Mouse (Mus musculus): ENCODE measurements at regions not wholly inside any gene's neighbourhood (a gene's known extent, or its start where the extent isn't known, plus 50 kb on each side); places are given as distances from the start of the nearest gene placed in this dataset.

DNA sequence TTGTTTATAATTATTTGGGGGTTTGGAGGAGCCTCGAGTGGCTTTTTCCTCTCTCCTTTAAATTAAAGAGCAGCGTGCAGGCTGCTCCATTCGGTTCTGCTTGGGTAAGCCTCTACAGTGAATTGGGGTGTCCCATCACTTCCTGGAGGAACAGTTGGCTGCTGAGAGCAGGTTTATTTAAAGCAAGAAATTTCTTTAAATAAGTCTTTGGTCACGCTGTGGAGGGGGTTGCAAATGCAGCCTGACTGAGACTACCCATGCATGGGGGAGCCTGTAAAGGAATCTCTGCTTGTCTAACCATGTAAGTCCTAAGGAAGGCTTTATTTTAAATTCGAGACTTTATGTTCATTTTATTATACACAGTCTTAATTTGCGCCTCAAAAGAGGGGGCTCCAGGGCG is 303.7 kb upstream of the Arglu1 start:
- Histone ChIP-seq H3K27ac (no peak overlapping the region), H3K4me3 (ENCODE audit: insufficient read depth in 1 of 2, low read depth in 2 of 2, low read length in 2 of 2) (no peak overlapping the region), H3K4me1 (replicated peaks; ENCODE audit: control insufficient read depth in 2 of 2, insufficient read depth in 2 of 2, low read length in 1 of 2) (0 out of 4 replicates have a peak, but pooled peaks cover 0 to 2% of the 10 kb centered on the region in 2 experiments), H3K9me3 (ENCODE audit: control insufficient read depth, low read length) (no peaks in the 10 kb centered on the region), H3K36me3 (replicated peaks; ENCODE audit: control insufficient read depth, insufficient read depth, low read depth) (no peaks in the 10 kb centered on the region), H3K27me3 (ENCODE audit: control insufficient read depth, insufficient read depth, low read length) (peaks cover 2% of the 10 kb centered on the region), H3K4me2 (ENCODE audit: low read depth) (no peak overlapping the region), H3K9ac (replicated peaks) (no peak overlapping the region)
- WGBS (ENCODE audit: insufficient replicate concordance), result 34% methylated on average over 7 of the region's 7 CpGs
- TF ChIP-seq CTCF (IDR thresholded peaks at IDR 0.05; ENCODE audit: low read depth) (no peak), EP300 (IDR thresholded peaks at IDR 0.05; ENCODE audit: low read depth) (no peak)
- no peak for DNase-seq (ENCODE audit: low read depth in 3 of 3, low spot score in 3 of 3)
- no peak for ATAC-seq (ENCODE audit: insufficient read depth)

GRCm38 (mm10) chr8:8992461-8993032 is 302.2 kb upstream of the Arglu1 start:
- Histone ChIP-seq H3K27ac (no peak overlapping the region), H3K9me3 (ENCODE audit: control insufficient read depth, low read length) (no peaks in the 10 kb centered on the region), H3K9ac (replicated peaks) (no peak overlapping the region), H3K4me3 (ENCODE audit: insufficient read depth in 1 of 2, low read depth in 2 of 2, low read length in 2 of 2) (no peak overlapping the region), H3K27me3 (ENCODE audit: control insufficient read depth, insufficient read depth, low read length) (peaks cover 2% of the 10 kb centered on the region), H3K4me1 (replicated peaks; ENCODE audit: control insufficient read depth in 2 of 2, insufficient read depth in 2 of 2, low read length in 1 of 2) (0 out of 4 replicates have a peak, but pooled peaks cover 0 to 2% of the 10 kb centered on the region in 2 experiments), H3K4me2 (ENCODE audit: low read depth) (no peak overlapping the region), H3K36me3 (replicated peaks; ENCODE audit: control insufficient read depth, insufficient read depth, low read depth) (no peaks in the 10 kb centered on the region)
- no peak for ATAC-seq (ENCODE audit: insufficient read depth)
- TF ChIP-seq EP300 (IDR thresholded peaks at IDR 0.05; ENCODE audit: low read depth), result no peak
- peak; percentile 52; the same call in 1 of the 2 replicates for TF ChIP-seq CTCF (IDR thresholded peaks at IDR 0.05; ENCODE audit: low read depth)
- 13% methylated on average over 11 of the region's 11 CpGs for WGBS (ENCODE audit: insufficient replicate concordance)
- DNase-seq (ENCODE audit: low read depth in 3 of 3, low spot score in 3 of 3), result peak in 2 of 3 experiments; percentile 16 to 27

GRCm38 (mm10) chr8:8991026-8991425 is 300.7 kb upstream of the Arglu1 start:
- H3K4me1 ChIP-seq (replicated peaks; ENCODE audit: control insufficient read depth in 2 of 2, insufficient read depth in 2 of 2, low read length in 1 of 2), result 0 out of 4 replicates have a peak, but pooled peaks cover 0 to 2% of the 10 kb centered on the region in 2 experiments
- H3K9me3 ChIP-seq (ENCODE audit: control insufficient read depth, low read length), result no peaks in the 10 kb centered on the region
- no peak overlapping the region for H3K4me3 ChIP-seq (ENCODE audit: insufficient read depth in 1 of 2, low read depth in 2 of 2, low read length in 2 of 2)
- no peak for ATAC-seq (ENCODE audit: insufficient read depth)
- H3K27ac ChIP-seq, result no peak overlapping the region
- WGBS (ENCODE audit: insufficient replicate concordance), result 63% methylated on average over 8 of the region's 8 CpGs
- H3K36me3 ChIP-seq (replicated peaks; ENCODE audit: control insufficient read depth, insufficient read depth, low read depth), result no peaks in the 10 kb centered on the region
- H3K9ac ChIP-seq (replicated peaks), result no peak overlapping the region
- no peak for TF ChIP-seq EP300 (IDR thresholded peaks at IDR 0.05; ENCODE audit: low read depth)
- TF ChIP-seq CTCF (IDR thresholded peaks at IDR 0.05; ENCODE audit: low read depth), result no peak
- H3K4me2 ChIP-seq (ENCODE audit: low read depth), result no peak overlapping the region
- peaks cover 2% of the 10 kb centered on the region for H3K27me3 ChIP-seq (ENCODE audit: control insufficient read depth, insufficient read depth, low read length)
- no peak for DNase-seq (ENCODE audit: low read depth in 3 of 3, low spot score in 3 of 3)

GRCm38 (mm10) chr8:8986068-8986467 is 295.7 kb upstream of the Arglu1 start:
- ATAC-seq (ENCODE audit: insufficient read depth), result no peak
- TF ChIP-seq EP300 (IDR thresholded peaks at IDR 0.05; ENCODE audit: low read depth) (no peak), CTCF (IDR thresholded peaks at IDR 0.05; ENCODE audit: low read depth) (peak; percentile 26; the same call in 1 of the 2 replicates)
- WGBS (ENCODE audit: insufficient replicate concordance), result 73% methylated on average over 9 of the region's 9 CpGs
- Histone ChIP-seq H3K27me3 (ENCODE audit: control insufficient read depth, insufficient read depth, low read length) (no peaks in the 10 kb centered on the region), H3K36me3 (replicated peaks; ENCODE audit: control insufficient read depth, insufficient read depth, low read depth) (no peaks in the 10 kb centered on the region), H3K4me3 (ENCODE audit: insufficient read depth in 1 of 2, low read depth in 2 of 2, low read length in 2 of 2) (no peak overlapping the region), H3K4me2 (ENCODE audit: low read depth) (no peak overlapping the region), H3K4me1 (replicated peaks; ENCODE audit: control insufficient read depth in 2 of 2, insufficient read depth in 2 of 2, low read length in 1 of 2) (peaks cover 0 to 4% of the 10 kb centered on the region in 2 experiments; a peak in 1 of 4 replicates), H3K27ac (no peak overlapping the region), H3K9ac (replicated peaks) (no peak overlapping the region), H3K9me3 (ENCODE audit: control insufficient read depth, low read length) (no peaks in the 10 kb centered on the region)
- DNase-seq (ENCODE audit: low read depth in 3 of 3, low spot score in 3 of 3), result no peak

DNA sequence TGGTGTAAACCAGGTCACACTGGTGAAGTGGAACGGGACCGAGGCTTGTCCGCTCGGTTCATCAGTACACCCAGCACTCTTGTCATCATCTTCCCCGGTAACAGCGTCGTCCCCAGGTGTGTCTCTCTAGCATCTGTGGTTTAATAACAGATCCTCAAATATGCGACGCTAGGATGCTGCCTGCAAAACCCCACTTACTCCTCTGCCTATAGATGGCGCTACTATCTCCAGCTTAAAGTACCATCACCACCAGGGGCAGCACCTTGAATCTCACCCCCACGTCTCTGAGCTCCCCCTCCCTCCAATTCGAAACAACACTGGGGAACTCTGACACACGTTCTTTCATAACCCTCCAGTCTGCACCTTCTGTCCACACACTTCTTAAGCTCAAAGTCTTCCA is 295.1 kb upstream of the Arglu1 start:
- H3K27me3 ChIP-seq (ENCODE audit: control insufficient read depth, insufficient read depth, low read length), result no peaks in the 10 kb centered on the region
- no peak overlapping the region for H3K4me2 ChIP-seq (ENCODE audit: low read depth)
- DNase-seq (ENCODE audit: low read depth in 3 of 3, low spot score in 3 of 3), result no peak
- no peaks in the 10 kb centered on the region for H3K36me3 ChIP-seq (replicated peaks; ENCODE audit: control insufficient read depth, insufficient read depth, low read depth)
- no peak overlapping the region for H3K4me3 ChIP-seq (ENCODE audit: insufficient read depth in 1 of 2, low read depth in 2 of 2, low read length in 2 of 2)
- H3K4me1 ChIP-seq (replicated peaks; ENCODE audit: control insufficient read depth in 2 of 2, insufficient read depth in 2 of 2, low read length in 1 of 2), result peaks cover 0 to 4% of the 10 kb centered on the region in 2 experiments; a peak in 1 of 4 replicates
- ATAC-seq (ENCODE audit: insufficient read depth), result no peak
- TF ChIP-seq CTCF (IDR thresholded peaks at IDR 0.05; ENCODE audit: low read depth) (peak; percentile 57), EP300 (IDR thresholded peaks at IDR 0.05; ENCODE audit: low read depth) (no peak)
- H3K9ac ChIP-seq (replicated peaks), result no peak overlapping the region
- no peaks in the 10 kb centered on the region for H3K9me3 ChIP-seq (ENCODE audit: control insufficient read depth, low read length)
- no peak overlapping the region for H3K27ac ChIP-seq
- 51% methylated on average over 13 of the region's 13 CpGs for WGBS (ENCODE audit: insufficient replicate concordance)
